Mouse (Mus musculus): ENCODE data around the gene Arhgap22.

DNA sequence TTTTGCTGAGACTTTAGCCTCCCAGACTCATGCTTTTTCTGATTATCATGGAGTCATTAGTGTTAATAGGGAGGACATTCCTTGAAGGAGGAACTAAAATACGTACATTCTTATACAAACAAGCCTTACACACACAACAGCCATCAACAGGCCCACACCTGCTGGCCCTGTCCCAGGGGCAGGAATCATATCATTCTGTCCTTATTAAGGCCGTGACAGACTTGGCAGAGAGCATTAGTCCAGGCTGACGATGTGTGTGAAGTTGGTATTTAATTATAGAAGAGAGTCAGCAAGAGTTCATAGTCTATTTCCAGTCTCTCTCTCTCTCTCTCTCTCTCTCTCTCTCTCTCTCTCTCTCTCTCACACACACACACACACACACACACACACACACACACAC lies 30.7 kb downstream of the Arhgap22 start:
- TF ChIP-seq EP300 (IDR thresholded peaks at IDR 0.05; ENCODE audit: insufficient read depth, low read depth, low read length) (no peak), CTCF (IDR thresholded peaks at IDR 0.05; ENCODE audit: low read depth, low read length) (no peak)

Data from ES-Bruce4 (cell line).